ENCODE assay signal across 31 mouse cellular contexts in genomic region chr7:64691831-64692230, GRCm38 (mm10).
"Had no signal": no experiment of that assay in that cellular context is flagged by ENCODE, and none has a peak within 500 bp of the region (broad histone marks: within the 10 kb centered on the region; RNA-seq: fewer than 3 reads in every experiment).

No protein-coding gene starts in this region.

- H3K9ac ChIP-seq: limb, embryonic 12.5 days; limb, embryonic 13.5 days; limb, embryonic 15.5 days; liver, embryonic 12.5 days; liver, embryonic 13.5 days; liver, embryonic 14.5 days; liver, embryonic 15.5 days; liver, postnatal 0 days; lung, embryonic 14.5 days; lung, embryonic 15.5 days; midbrain, embryonic 12.5 days; midbrain, embryonic 13.5 days; midbrain, embryonic 15.5 days; neural tube, embryonic 12.5 days had no signal

- H3K27ac ChIP-seq: left cerebral cortex, adult 2 months; limb, embryonic 10.5 days; limb, embryonic 12.5 days; limb, embryonic 13.5 days; limb, embryonic 15.5 days; liver, embryonic 12.5 days; liver, embryonic 13.5 days; liver, embryonic 14.5 days; liver, embryonic 15.5 days; lung, embryonic 15.5 days; macrophage; midbrain, embryonic 10.5 days; midbrain, embryonic 12.5 days; midbrain, embryonic 13.5 days; midbrain, embryonic 15.5 days; neural tube, embryonic 12.5 days had no signal

- H3K9me3 ChIP-seq: limb, embryonic 10.5 days; limb, embryonic 12.5 days; limb, embryonic 13.5 days; limb, embryonic 15.5 days; liver, embryonic 12.5 days; liver, embryonic 15.5 days; lung, embryonic 15.5 days; midbrain, embryonic 10.5 days; midbrain, embryonic 12.5 days; midbrain, embryonic 13.5 days; midbrain, embryonic 15.5 days; neural tube, embryonic 12.5 days had no signal

- ATAC-seq: liver, embryonic 12.5 days; liver, postnatal 0 days; lung, postnatal 0 days; midbrain, embryonic 13.5 days; midbrain, embryonic 15.5 days had no signal

- H3K4me1 ChIP-seq: liver, embryonic 12.5 days; liver, embryonic 13.5 days; liver, embryonic 15.5 days; megakaryocyte, embryonic 14.5 days; midbrain, embryonic 10.5 days had no signal

- H3K4me3 ChIP-seq: left cerebral cortex, adult 2 months; limb, embryonic 10.5 days; limb, embryonic 12.5 days; limb, embryonic 13.5 days; limb, embryonic 15.5 days; liver, embryonic 12.5 days; liver, embryonic 13.5 days; liver, embryonic 15.5 days; lung, embryonic 15.5 days; megakaryocyte, embryonic 14.5 days; midbrain, embryonic 10.5 days; midbrain, embryonic 12.5 days; midbrain, embryonic 13.5 days; midbrain, embryonic 15.5 days; myocyte; neural tube, embryonic 12.5 days had no signal

- H3K4me2 ChIP-seq: limb, embryonic 12.5 days; limb, embryonic 13.5 days; limb, embryonic 15.5 days; liver, embryonic 11.5 days; liver, embryonic 12.5 days; liver, embryonic 13.5 days; liver, embryonic 15.5 days; lung, embryonic 14.5 days; lung, embryonic 15.5 days; midbrain, embryonic 12.5 days; midbrain, embryonic 13.5 days; midbrain, embryonic 15.5 days; neural tube, embryonic 12.5 days had no signal

- H3K27me3 ChIP-seq: limb, embryonic 12.5 days; limb, embryonic 13.5 days; limb, embryonic 15.5 days; liver, embryonic 12.5 days; liver, embryonic 13.5 days; liver, embryonic 15.5 days; lung, embryonic 15.5 days; megakaryocyte, embryonic 14.5 days; midbrain, embryonic 12.5 days; midbrain, embryonic 13.5 days; midbrain, embryonic 15.5 days; neural tube, embryonic 12.5 days had no signal

- DNase-seq: left cerebral cortex, postnatal 4 days; liver; liver, embryonic 13.5 days; liver, postnatal 0 days; lung, adult 18-20 months; lung, adult 2 months; lung, embryonic 14.5 days; lung, postnatal 10 days; lung, postnatal 14 days; lung, postnatal 36 days; lung, postnatal 4 days; midbrain, embryonic 14.5 days had no signal

- H3K36me3 ChIP-seq: limb, embryonic 10.5 days; limb, embryonic 12.5 days; limb, embryonic 13.5 days; limb, embryonic 15.5 days; liver, embryonic 12.5 days; liver, embryonic 13.5 days; liver, embryonic 15.5 days; lung, embryonic 15.5 days; midbrain, embryonic 15.5 days had no signal
